Mouse (Mus musculus): ENCODE measurements around the gene Narfl.
"Not testable (repeated sequence)": the region's sequence is repeated elsewhere in the genome, so short reads cannot be mapped to it uniquely, and the experiment has no call there.

The Narfl gene

DNA sequence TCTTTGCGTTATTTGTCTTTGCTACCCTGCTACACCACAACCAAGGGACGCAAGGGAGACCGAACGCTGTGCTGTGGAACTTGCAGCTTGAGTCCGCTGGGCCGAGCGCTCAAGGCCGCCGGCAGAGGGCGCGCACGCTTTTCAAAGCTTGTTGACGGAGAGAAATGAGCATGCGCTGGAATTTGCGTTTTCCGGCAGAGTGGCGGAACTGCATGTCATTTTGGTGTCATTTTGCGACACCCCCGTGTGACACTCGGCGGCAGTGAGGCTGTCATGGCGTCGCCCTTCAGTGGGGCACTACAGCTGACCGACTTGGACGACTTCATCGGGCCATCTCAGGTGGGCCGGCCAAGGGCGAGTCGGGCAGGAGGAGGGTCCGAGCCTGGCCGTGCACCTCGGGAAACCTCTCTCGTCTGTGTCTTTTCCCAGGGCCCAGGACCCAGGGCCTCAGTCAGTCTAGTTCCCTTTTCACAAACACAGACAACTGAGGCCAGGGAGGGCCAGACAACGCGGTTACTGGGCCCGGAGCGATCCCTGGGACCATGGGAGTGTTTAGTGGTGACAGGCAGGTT lies at the start of gene Narfl:
Narfl (plus strand) TSS at position 228 of the 572 bp plus-strand sequence.
- peak; percentile 92 for DNase-seq (ENCODE audit: low read depth)

- no peak for DNase-seq (ENCODE audit: low read depth)
Observed at GRCm38 (mm10) chr17:25723919-25724318, 49.7 kb upstream of the Narfl start.

DNA sequence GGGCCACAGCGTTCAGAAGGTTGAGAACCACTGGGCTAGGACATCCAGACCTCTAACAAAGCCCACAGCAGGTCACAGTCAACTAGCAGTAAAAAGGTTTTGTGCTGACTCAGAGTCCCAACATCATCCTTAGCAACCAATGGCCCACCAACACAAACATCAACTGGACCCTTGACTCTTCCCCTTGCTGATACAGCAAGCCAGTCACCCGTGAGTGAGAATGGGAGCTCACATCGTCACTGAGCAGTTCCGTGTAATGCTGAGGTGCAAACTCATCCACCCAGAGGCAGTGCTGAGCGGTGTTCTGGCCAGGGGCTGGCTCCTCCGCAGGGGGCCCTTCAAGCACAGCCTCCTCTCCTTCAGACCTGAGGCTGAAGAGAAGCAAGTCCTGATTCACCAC lies 48.3 kb upstream of the Narfl start:
- DNase-seq (ENCODE audit: low read depth) = no peak

DNA sequence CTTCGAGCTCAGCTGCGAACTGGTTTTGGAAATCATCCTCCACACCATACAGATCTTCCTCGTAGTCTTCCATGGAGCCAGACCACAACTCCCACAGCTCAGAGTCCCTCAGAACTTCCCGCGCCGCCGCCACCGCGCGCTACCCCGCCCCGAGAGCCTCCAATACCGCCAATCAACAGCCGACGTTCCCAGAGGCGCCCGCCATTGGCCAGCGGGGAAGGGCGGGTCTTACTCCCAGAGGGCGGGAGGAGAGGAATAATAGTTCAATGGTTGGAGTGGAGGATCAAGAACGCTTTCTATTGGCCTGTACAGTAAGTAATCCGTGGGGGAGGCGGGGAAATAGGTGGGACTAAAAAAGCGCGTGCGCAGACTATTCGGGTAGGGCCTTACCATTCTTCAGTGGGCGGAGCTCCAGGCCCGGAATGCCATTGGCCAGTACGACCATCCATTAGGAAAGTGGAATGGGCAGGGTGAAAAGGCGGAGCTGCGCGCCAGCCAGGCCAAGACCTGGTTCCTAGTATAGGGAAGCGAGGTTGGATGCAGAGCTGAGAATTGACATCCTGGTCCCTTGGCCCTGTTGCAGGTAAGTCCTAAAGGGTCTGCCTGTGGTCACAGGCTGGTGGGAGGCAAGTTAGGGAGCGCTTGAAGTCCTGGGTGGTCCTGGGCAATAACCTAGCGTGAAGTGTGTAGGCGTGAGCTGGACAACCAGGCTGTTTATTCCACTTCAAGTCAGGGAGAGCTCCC lies 46.1 kb upstream of the Narfl start, which contains the start of the genes Chtf18 and Rpusd1:
Chtf18 (minus strand) TSS at position 155 of the 744 bp plus-strand sequence.
Rpusd1 (plus strand) TSS at position 406 of the 744 bp plus-strand sequence.
- peak; percentile 100 for DNase-seq (ENCODE audit: low read depth)

- no peak for DNase-seq (ENCODE audit: low read depth)
Observed at GRCm38 (mm10) chr17:25728009-25728270, 45.6 kb upstream of the Narfl start.

DNA sequence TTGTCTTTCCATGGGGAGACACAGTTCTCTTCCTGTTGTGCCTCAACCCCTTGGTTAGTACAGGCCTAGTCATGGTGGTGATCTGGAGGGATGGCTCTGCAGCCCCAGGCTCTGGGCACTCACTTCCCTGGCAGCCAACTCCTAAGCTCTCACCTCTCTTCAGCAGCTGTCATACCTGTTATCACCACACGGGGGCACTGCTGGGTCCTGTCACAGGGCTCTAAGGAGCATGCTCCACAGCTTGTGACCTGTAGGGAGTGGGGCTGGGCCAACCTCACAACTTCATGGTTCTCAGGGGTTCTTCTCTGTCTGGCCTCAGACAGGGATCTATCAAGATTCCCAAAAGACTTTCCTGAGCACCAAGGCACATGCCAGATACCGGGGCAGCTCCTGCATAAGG lies 41.5 kb upstream of the Narfl start:
- peak; percentile 62 for DNase-seq (ENCODE audit: low read depth)

DNA sequence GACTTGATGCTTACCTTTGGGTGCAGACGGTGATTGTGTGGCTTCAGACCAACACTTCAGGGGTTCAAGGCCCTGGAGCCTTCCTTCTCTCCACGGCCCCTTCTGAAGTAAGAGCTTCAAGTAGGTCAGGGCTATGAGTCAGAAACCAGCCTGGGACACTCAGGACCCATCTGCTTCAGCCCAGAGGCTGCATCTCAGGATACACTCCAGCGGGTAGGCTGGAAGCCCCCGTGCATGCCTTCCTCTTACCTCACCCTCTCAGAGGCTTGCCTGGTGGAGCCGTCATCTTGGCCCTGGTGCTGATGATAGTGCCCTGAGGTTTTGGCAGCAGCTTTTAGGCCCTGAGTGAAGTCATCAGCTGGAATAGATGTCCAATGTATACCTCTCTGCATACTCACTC lies 38.3 kb upstream of the Narfl start:
- DNase-seq (ENCODE audit: low read depth) = no peak

DNA sequence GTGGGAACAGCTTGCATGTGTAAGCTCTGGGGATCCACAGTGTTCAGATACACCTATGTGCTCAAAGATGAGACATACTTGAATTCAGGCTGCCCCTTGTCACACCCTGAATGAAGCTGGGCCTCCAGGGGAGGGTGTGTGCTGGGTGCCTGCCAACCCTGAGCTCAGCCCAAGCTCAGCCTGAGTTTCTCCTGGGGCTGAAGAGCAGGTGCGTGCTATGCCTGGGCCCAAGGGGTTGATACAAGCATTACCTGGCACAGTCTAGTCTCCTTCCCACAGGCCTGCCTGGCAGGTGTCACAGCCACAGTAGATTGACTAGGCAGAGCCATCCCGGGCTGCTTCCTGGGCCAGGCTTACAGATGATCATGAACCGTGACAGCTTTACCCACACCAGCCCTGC lies 37.8 kb upstream of the Narfl start, which contains the start of gene Mslnl:
Mslnl (plus strand) TSS at position 298 of the 400 bp plus-strand sequence.
- no peak for DNase-seq (ENCODE audit: low read depth)

GRCm38 (mm10) chr17:25738861-25739260 lies 34.7 kb upstream of the Narfl start:
- no peak for DNase-seq (ENCODE audit: low read depth)

GRCm38 (mm10) chr17:25741471-25741870 lies 32.1 kb upstream of the Narfl start:
- not testable (repeated sequence) for DNase-seq (ENCODE audit: low read depth)

- no peak for DNase-seq (ENCODE audit: low read depth)
Observed at GRCm38 (mm10) chr17:25743831-25744230, 29.7 kb upstream of the Narfl start.

DNA sequence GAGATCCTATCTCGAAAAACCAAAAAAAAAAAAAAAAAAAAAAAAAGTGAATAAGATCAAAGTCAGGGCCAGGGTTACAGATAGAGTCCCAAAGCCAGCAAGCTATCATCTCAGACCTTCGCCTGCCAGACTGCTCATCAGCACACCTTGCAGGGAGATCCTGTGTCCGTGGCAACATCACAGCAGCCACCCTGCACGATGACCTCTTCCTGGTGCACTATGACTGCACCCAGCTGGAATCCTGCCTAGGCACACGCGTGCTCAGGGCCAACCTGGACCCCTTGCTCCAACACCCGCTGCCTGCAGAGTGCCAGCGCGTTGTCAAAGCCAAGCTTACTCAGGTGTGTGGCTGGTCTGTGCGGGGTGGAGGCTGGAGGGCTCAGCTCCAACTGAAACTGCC lies 29.3 kb upstream of the Narfl start:
- DNase-seq (ENCODE audit: low read depth) = no peak

- no peak for DNase-seq (ENCODE audit: low read depth)
Observed at GRCm38 (mm10) chr17:25748238-25748637, 25.3 kb upstream of the Narfl start.

DNA sequence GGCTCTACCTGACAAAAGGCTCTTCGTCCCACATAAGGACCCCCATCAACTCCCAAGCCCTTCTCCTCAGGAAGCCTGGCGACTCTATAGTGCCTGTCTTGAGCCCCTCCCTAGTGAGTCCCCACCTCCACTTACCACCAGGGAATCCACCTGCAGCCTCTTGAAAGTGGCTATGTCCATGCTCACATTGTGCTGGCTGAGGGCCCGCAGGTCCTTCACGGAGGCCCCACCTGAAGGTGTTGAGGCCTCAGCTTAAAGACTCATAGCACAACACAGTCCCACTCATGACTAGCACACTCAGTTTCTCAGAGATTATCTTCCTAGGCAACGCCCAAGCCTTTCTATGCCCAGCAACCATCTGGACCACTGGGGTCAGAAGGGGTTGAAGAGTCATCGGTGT lies 24.3 kb upstream of the Narfl start:
- DNase-seq (ENCODE audit: low read depth) = no peak

GRCm38 (mm10) chr17:25751446-25751845 lies 22.1 kb upstream of the Narfl start:
- no peak for DNase-seq (ENCODE audit: low read depth)

GRCm38 (mm10) chr17:25754241-25754640 lies 19.3 kb upstream of the Narfl start, which contains the start of gene Msln:
Gene Msln (minus strand): TSS chr17:25754378.
- no peak for DNase-seq (ENCODE audit: low read depth)

GRCm38 (mm10) chr17:25755086-25755485 lies 18.5 kb upstream of the Narfl start:
- no peak for DNase-seq (ENCODE audit: low read depth)

GRCm38 (mm10) chr17:25755627-25756377 lies 17.8 kb upstream of the Narfl start:
- no peak for DNase-seq (ENCODE audit: low read depth)

- no peak for DNase-seq (ENCODE audit: low read depth)
Observed at GRCm38 (mm10) chr17:25756378-25757242, 17.0 kb upstream of the Narfl start.

DNA sequence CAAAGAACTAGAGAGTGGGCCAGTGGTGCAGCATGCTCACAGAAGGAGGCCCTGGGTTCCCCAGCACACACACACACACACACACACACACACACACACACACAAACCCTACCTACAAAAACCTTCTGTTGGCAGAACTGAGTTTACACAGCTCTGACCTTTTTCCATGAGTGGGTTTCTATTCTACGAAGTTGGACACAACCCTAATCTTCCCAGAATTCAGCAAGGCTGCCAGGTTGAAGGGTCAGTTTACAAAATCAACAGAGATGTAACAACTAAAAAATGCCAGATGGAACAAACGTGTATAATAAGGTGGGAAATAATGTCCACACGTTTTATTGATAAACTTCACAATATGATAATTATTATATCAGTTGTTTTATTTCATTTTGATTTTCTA lies 15.9 kb upstream of the Narfl start:
- DNase-seq (ENCODE audit: low read depth) = peak; percentile 23

DNA sequence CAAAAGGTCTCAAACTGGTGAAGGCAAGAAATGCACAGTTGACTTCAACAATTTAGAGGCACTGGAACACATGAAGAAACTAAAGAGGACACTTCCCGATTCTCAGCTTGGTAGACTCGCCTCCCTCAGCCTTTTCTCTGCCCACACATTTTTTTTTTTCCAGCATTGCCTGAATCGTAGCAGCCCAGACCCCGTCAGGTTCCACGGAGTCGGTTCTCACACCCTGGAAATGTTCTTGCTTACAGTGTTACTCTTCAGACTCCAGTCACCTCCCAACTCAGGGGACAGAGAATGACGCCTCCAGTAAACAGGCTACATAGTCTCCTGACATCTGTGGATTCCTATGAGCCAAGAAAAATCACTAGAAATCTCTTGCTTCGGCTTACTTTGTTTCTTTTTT lies 13.4 kb upstream of the Narfl start:
- DNase-seq (ENCODE audit: low read depth) = no peak

- DNase-seq (ENCODE audit: low read depth) = no peak
Observed at GRCm38 (mm10) chr17:25761561-25761970, 12.0 kb upstream of the Narfl start.

Data from fibroblast of lung, adult 2 months (primary cell).